Mouse (Mus musculus) MEL (cell line): ENCODE data around the gene Dscam. TPM values are rescaled to one million over a fixed set of nuclear protein-coding genes. Genes with fewer than 3 reads are reported as not detected.

Experiments used
- DNase-seq: peaks from one replicate; pipeline ENCODE4 v3.0.0; 2011; ENCODE audit warnings: low read depth, low spot score
- H3K27ac ChIP-seq: 2 replicates; pipeline ENCODE4 v1.5.1; 2012; ENCODE audit warnings: low read depth, mild to moderate bottlenecking, control low read depth, low read length, moderate library complexity; ENCODE audit not compliant: control insufficient read depth
- H3K27me3 ChIP-seq, 2 experiments: fragments of 150-350 bp in 1 of 2; sonication (generic) in 1 of 2; 2 replicates each; pipeline ENCODE4 v1.6.1; 2012; ENCODE audit warnings: low read length in 2 of 2, mild to moderate bottlenecking in 2 of 2, improper control_type of control experiment in 1 of 2, moderate library complexity in 1 of 2; ENCODE audit not compliant: insufficient read depth in 2 of 2, control insufficient read depth in 1 of 2
- H3K36me3 ChIP-seq, 2 experiments: 2 replicates each; pipeline ENCODE4 v1.6.1; 2012 to 2014; ENCODE audit warnings: low read length in 2 of 2, improper control_type of control experiment in 1 of 2, inconsistent platforms in 1 of 2, mild to moderate bottlenecking in 1 of 2; ENCODE audit not compliant: insufficient read depth in 2 of 2, control insufficient read depth in 1 of 2
- H3K4me1 ChIP-seq, 2 experiments: fragments of 150-350 bp in 1 of 2; sonication (generic) in 1 of 2; 2 replicates each; pipeline ENCODE4 v1.6.1; 2012; ENCODE audit warnings: low read length in 2 of 2, improper control_type of control experiment in 1 of 2, mild to moderate bottlenecking in 1 of 2; ENCODE audit not compliant: insufficient read depth in 2 of 2, control insufficient read depth in 1 of 2
- H3K4me3 ChIP-seq, 2 experiments: fragments of 150-350 bp in 1 of 2; sonication (generic) in 1 of 2; 2 replicates each; pipeline ENCODE4 v1.5.1; 2012; ENCODE audit warnings: low read depth in 2 of 2, low read length in 2 of 2, mild to moderate bottlenecking in 2 of 2, moderate library complexity in 2 of 2, control low read depth in 1 of 2, improper control_type of control experiment in 1 of 2; ENCODE audit not compliant: control insufficient read depth in 1 of 2, insufficient read depth in 1 of 2
- H3K79me2 ChIP-seq: 2 replicates; pipeline ENCODE4 v1.6.1; 2012; ENCODE audit warnings: mild to moderate bottlenecking, low read length, moderate library complexity; ENCODE audit not compliant: control insufficient read depth, poor library complexity, insufficient read depth
- H3K9ac ChIP-seq: 2 replicates; pipeline ENCODE4 v1.6.1; 2012; ENCODE audit warnings: low read depth, mild to moderate bottlenecking, control low read depth, low read length, moderate library complexity; ENCODE audit not compliant: control insufficient read depth, poor library complexity, severe bottlenecking
- H3K9me3 ChIP-seq: fragments of 150-350 bp; sonication (generic); replicated peaks from 2 replicates; pipeline ENCODE4 v1.6.1; 2012; ENCODE audit warnings: mild to moderate bottlenecking, low read length, improper control_type of control experiment, moderate library complexity; ENCODE audit not compliant: insufficient read depth
- BHLHE40 ChIP-seq: IDR thresholded peaks from 2 replicates; pipeline ENCODE4 v1.6.1; 2012; ENCODE audit warnings: low read depth, mild to moderate bottlenecking, inconsistent platforms, low read length, improper control_type of control experiment, borderline replicate concordance
- CHD1 ChIP-seq: IDR thresholded peaks from 2 replicates; pipeline ENCODE4 v1.6.1; 2012; ENCODE audit warnings: low read depth, mild to moderate bottlenecking, inconsistent platforms, low read length, improper control_type of control experiment
- CHD2 ChIP-seq: IDR thresholded peaks from 2 replicates; pipeline ENCODE4 v1.6.1; 2011; ENCODE audit warnings: low read length, improper control_type of control experiment
- E2F4 ChIP-seq: IDR thresholded peaks from 2 replicates; pipeline ENCODE4 v1.6.1; 2011; ENCODE audit warnings: low read depth, low read length, improper control_type of control experiment, borderline replicate concordance
- ETS1 ChIP-seq: IDR thresholded peaks from 2 replicates; pipeline ENCODE4 v1.6.1; 2012; ENCODE audit warnings: low read depth, mild to moderate bottlenecking, inconsistent platforms, low read length, improper control_type of control experiment, moderate library complexity
- GABPA ChIP-seq: IDR thresholded peaks from 2 replicates; pipeline ENCODE4 v1.6.1; 2012; ENCODE audit warnings: low read depth, mild to moderate bottlenecking, inconsistent platforms, low read length, improper control_type of control experiment, moderate library complexity
- HCFC1 ChIP-seq: IDR thresholded peaks from 2 replicates; pipeline ENCODE4 v1.6.1; 2012; ENCODE audit warnings: low read depth, mild to moderate bottlenecking, inconsistent platforms, low read length, improper control_type of control experiment, moderate library complexity
- KAT2A ChIP-seq: conservative IDR thresholded peaks from 2 replicates; pipeline ENCODE4 v1.6.1; 2012; ENCODE audit warnings: low read depth, low read length, improper control_type of control experiment, inconsistent platforms
- MAFK ChIP-seq: IDR thresholded peaks from 2 replicates; pipeline ENCODE4 v1.6.1; 2011; ENCODE audit warnings: low read depth, mild to moderate bottlenecking, low read length, improper control_type of control experiment, borderline replicate concordance
- MAX ChIP-seq: IDR thresholded peaks from 2 replicates; pipeline ENCODE4 v1.6.1; 2011; ENCODE audit warnings: low read length, improper control_type of control experiment
- MAZ ChIP-seq: IDR thresholded peaks from 2 replicates; pipeline ENCODE4 v1.6.1; 2012; ENCODE audit warnings: low read depth, mild to moderate bottlenecking, inconsistent platforms, low read length, improper control_type of control experiment
- MEF2A ChIP-seq: IDR thresholded peaks from 2 replicates; pipeline ENCODE4 v1.6.1; 2014; ENCODE audit warnings: low read depth, mild to moderate bottlenecking, inconsistent platforms, low read length, improper control_type of control experiment; ENCODE audit not compliant: poor library complexity, insufficient replicate concordance, severe bottlenecking; ENCODE audit errors: extremely low read depth
- MXI1 ChIP-seq: IDR thresholded peaks from 2 replicates; pipeline ENCODE4 v1.6.1; 2011; ENCODE audit warnings: mild to moderate bottlenecking, low read depth, low read length, improper control_type of control experiment
- MYB ChIP-seq: IDR thresholded peaks from 2 replicates; pipeline ENCODE4 v1.6.1; 2011; ENCODE audit warnings: mild to moderate bottlenecking, low read depth, low read length, improper control_type of control experiment
- MYC ChIP-seq: IDR thresholded peaks from 2 replicates; pipeline ENCODE4 v1.6.1; 2011; ENCODE audit warnings: low read depth, mild to moderate bottlenecking, low read length, improper control_type of control experiment, moderate library complexity
- NELFE ChIP-seq: IDR thresholded peaks from 2 replicates; pipeline ENCODE4 v1.6.1; 2011; ENCODE audit warnings: low read depth, low read length, improper control_type of control experiment
- NRF1 ChIP-seq: IDR thresholded peaks from 2 replicates; pipeline ENCODE4 v1.6.1; 2014; ENCODE audit warnings: low read depth, mild to moderate bottlenecking, inconsistent platforms, low read length, improper control_type of control experiment, moderate library complexity; ENCODE audit not compliant: poor library complexity, insufficient read depth, severe bottlenecking
- SIN3A ChIP-seq: IDR thresholded peaks from 2 replicates; pipeline ENCODE4 v1.6.1; 2012; ENCODE audit warnings: low read length, improper control_type of control experiment, inconsistent platforms
- TAL1 ChIP-seq: IDR thresholded peaks from 2 replicates; pipeline ENCODE4 v1.6.1; 2012; ENCODE audit warnings: mild to moderate bottlenecking, inconsistent platforms, low read length, moderate library complexity, mixed read lengths
- TCF12 ChIP-seq: IDR thresholded peaks from 2 replicates; pipeline ENCODE4 v1.6.1; 2014; ENCODE audit warnings: low read depth, mild to moderate bottlenecking, inconsistent platforms, low read length, improper control_type of control experiment, moderate library complexity
- USF1 ChIP-seq: IDR thresholded peaks from 2 replicates; pipeline ENCODE4 v1.6.1; 2014; ENCODE audit warnings: low read depth, mild to moderate bottlenecking, inconsistent platforms, low read length, improper control_type of control experiment, moderate library complexity
- USF2 ChIP-seq, 2 experiments: IDR thresholded peaks; 2 replicates each; pipeline ENCODE4 v1.6.1; 2011 to 2012; ENCODE audit warnings: improper control_type of control experiment in 2 of 2, low read length in 2 of 2, borderline replicate concordance in 1 of 2, inconsistent platforms in 1 of 2, low read depth in 1 of 2, mild to moderate bottlenecking in 1 of 2; ENCODE audit not compliant: insufficient read depth in 1 of 2
- ZC3H11A ChIP-seq: IDR thresholded peaks from 2 replicates; pipeline ENCODE4 v1.6.1; 2012; ENCODE audit warnings: low read depth, mild to moderate bottlenecking, inconsistent platforms, low read length, improper control_type of control experiment
- ZKSCAN1 ChIP-seq: IDR thresholded peaks from 2 replicates; pipeline ENCODE4 v1.6.1; 2012; ENCODE audit warnings: low read depth, mild to moderate bottlenecking, inconsistent platforms, low read length, improper control_type of control experiment, moderate library complexity
- ZMIZ1 ChIP-seq: IDR thresholded peaks from 2 replicates; pipeline ENCODE4 v1.6.1; 2012; ENCODE audit warnings: low read depth, mild to moderate bottlenecking, inconsistent platforms, low read length, improper control_type of control experiment, moderate library complexity
- ZNF384 ChIP-seq: IDR thresholded peaks from 2 replicates; pipeline ENCODE4 v1.6.1; 2012; ENCODE audit warnings: low read depth, mild to moderate bottlenecking, inconsistent platforms, low read length, improper control_type of control experiment
- polyA plus RNA-seq, 2 experiments: library from polyadenylated mRNA; stranded (reverse) in 1 of 2; unstranded in 1 of 2; fragments of >175 nt in 1 of 2; fragments of >200 nt in 1 of 2; gene quantifications; 2 replicates each; pipeline versions ENCODE4 v1.2.1 to v1.2.4; 2012; ENCODE audit warnings: low replicate concordance in 2 of 2, low read depth in 1 of 2; ENCODE audit not compliant: insufficient read length in 2 of 2, insufficient read depth in 1 of 2, missing spikeins in 1 of 2
- total RNA-seq: library from RNA; depleted of rRNA; stranded (reverse); fragments of 300-350 nt; gene quantifications from 2 replicates; pipeline ENCODE4 v1.2.3, GENCODE M21; 2012

Gene Dscam
- total and polyA plus RNA-seq, 3 experiments: not detected

DNA sequence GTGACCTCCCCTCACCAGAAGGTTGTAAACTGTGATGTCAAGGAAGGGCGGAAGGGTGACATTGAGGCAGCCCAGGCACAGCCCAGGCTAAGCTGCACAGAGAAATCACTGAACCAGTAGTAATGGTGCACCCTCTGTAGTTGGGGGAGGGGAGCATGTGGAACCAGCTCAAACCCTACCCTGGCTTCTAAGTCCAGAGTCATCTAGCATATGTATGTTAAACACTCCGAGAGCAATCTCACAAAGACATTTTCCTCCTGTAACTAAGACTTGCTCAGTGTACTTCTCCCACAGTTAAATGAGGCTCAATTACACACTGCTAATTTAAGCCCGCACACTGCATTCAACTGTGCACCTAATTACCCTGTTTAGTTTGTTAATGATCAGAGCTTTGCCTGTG is 324.4 kb downstream of the Dscam start:
- no peak for DNase-seq
- no peak overlapping the region for H3K27ac ChIP-seq
- no peaks in the 10 kb centered on the region for H3K4me1 ChIP-seq
- TF ChIP-seq E2F4 (no peak), ZC3H11A (no peak), KAT2A (no peak), HCFC1 (no peak), BHLHE40 (no peak), USF2 (IDR thresholded peaks at IDR 0.05; ENCODE audit: borderline replicate concordance in 1 of 2, insufficient read depth in 1 of 2, low read depth in 1 of 2, low read length in 2 of 2) (no peak), MAZ (no peak), ETS1 (no peak), CHD1 (no peak), MYB (no peak), MAX (no peak), CHD2 (no peak), ZNF384 (no peak), MXI1 (no peak)
- H3K27me3 ChIP-seq: no peaks in the 10 kb centered on the region
- H3K9ac ChIP-seq: no peak overlapping the region
- no peaks in the 10 kb centered on the region for H3K36me3 ChIP-seq
- no peaks in the 10 kb centered on the region for H3K9me3 ChIP-seq
- H3K79me2 ChIP-seq: no peaks in the 10 kb centered on the region
- no peak overlapping the region for H3K4me3 ChIP-seq

DNA sequence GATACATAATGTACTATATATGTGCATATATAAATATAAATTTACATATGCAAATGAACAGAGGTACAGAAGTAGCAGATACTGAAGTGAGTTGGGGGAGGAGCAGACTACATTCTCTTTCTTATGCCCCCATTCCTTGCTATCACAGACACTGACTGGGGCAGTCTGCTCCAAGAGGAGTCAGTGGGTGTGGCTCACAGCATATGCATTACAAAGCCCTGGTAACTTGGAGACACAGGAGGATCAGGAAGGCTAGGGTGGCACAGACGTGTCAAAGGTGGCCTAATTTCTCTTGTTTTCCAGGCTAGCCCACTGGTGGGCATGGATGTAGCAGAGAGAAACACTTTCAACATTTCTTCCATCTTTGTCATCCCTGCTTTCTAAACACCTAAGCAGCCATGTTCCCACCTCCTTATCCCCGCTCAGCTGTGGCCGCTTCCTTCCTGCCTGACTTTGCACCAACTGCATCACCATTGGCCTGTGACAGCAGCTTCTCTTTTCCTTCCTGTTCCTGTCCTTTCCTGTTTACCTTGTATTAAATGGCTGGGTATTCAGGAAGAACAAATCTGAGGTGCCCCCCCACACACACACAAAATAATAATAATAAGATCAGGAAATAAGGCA is 325.0 kb downstream of the Dscam start:
- H3K9ac ChIP-seq: no peak overlapping the region
- no peak overlapping the region for H3K27ac ChIP-seq
- no peaks in the 10 kb centered on the region for H3K27me3 ChIP-seq
- H3K79me2 ChIP-seq: no peaks in the 10 kb centered on the region
- H3K4me3 ChIP-seq: no peak overlapping the region
- no peaks in the 10 kb centered on the region for H3K4me1 ChIP-seq
- DNase-seq: no peak
- no peaks in the 10 kb centered on the region for H3K36me3 ChIP-seq
- no peaks in the 10 kb centered on the region for H3K9me3 ChIP-seq
- no peak for TF ChIP-seq NRF1
- no peak for TF ChIP-seq MEF2A
- TF ChIP-seq ETS1: no peak
- TF ChIP-seq GABPA: no peak
- TF ChIP-seq MAFK: no peak
- no peak for TF ChIP-seq CHD1
- TF ChIP-seq NELFE: no peak
- no peak for TF ChIP-seq CHD2
- TF ChIP-seq TAL1: no peak
- TF ChIP-seq ZKSCAN1: no peak
- no peak for TF ChIP-seq USF1
- no peak for TF ChIP-seq MYC
- no peak for TF ChIP-seq SIN3A
- TF ChIP-seq BHLHE40: no peak
- no peak for TF ChIP-seq TCF12
- no peak for TF ChIP-seq ZMIZ1
- TF ChIP-seq, all 39 proteins: peak for 0
